Mouse (Mus musculus) embryo, embryonic 11 days (tissue): ENCODE results near the gene Mfsd6.
"Not testable (repeated sequence)": the region's sequence is repeated elsewhere in the genome, so short reads cannot be mapped to it uniquely, and the experiment has no call there.

ENCODE experiments used
- DNase-seq: peaks from one replicate; pipeline ENCODE4 v3.0.0-alpha.2; 2015

Gene Mfsd6

GRCm38 (mm10) chr1:52707030-52707429 lies 20.2 kb downstream of the Mfsd6 start:
- DNase-seq, result no peak

DNA sequence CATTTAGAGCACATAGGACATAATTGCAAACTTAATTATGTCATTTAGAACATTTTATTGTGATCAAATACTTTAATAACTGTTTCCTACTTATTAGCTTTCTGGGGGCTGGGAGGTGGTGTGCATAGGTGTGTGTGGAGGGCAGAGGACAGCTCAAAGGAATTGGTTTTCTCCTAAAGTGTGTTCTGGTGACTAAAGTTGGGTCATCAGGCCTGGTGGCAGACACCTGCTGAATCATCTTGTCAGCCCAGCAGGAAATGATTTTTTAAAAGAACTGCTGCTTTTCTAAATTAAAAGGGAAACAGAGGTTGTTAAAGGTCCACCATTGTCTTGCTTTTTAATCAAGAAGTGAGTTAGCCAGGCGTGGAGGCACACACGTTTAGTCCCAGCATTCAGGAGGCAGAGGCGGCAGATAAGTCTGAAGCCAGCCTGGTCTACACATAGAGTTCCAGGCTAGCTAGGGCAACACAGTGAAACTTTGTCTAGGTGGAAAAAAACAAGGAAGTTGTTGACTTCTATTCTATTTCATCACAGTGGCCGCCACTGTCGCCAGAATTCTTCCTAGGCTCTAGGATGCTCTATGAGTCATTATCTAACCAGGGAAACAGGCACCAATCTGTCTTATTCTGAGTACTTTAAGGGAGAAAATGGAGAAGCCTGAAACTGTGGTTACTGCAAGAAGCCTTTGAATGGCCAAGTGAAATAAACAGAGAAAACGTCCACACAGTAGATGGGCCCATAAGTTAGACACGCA lies 24.3 kb downstream of the Mfsd6 start:
- no peak for DNase-seq

GRCm38 (mm10) chr1:52701941-52702340 lies 25.3 kb downstream of the Mfsd6 start:
- no peak for DNase-seq

DNA sequence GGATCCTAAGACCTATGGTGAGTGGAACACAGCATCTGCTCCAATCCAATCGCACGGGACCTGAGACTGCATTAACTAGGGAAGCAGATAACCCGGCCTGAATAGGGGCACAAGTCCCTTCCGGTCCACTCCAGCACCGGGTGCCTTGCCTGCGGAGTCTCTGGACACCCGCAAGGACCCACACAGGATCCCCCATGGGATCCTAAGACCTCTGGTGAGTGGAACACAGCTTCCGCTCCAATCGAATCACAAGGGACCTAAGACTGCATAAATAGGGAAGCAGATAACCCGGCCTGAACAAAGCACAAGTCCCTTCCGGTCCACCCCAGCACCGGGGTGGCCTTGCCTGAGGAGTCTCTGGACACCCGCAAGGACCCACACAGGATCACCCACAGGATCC lies 32.8 kb downstream of the Mfsd6 start:
- not testable (repeated sequence) for DNase-seq

DNA sequence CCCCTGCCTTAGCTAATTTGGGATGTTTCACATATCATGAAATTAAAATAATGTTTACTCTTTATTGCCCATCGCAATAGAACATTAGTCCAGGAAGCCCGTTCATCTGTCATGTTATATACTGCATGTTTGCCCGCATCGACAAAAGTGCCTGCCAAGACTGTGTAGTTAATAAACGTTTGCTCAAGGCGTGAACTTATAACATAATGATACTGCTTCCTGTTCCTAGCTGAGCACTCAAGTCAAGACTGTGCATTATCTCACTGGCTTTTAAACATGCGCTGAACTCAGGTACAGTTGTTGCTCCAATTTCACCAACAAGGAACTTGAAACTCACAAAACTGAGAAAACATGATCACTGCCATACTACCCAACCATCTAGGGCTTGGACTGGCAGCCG lies 39.6 kb downstream of the Mfsd6 start:
- DNase-seq, result no peak

DNA sequence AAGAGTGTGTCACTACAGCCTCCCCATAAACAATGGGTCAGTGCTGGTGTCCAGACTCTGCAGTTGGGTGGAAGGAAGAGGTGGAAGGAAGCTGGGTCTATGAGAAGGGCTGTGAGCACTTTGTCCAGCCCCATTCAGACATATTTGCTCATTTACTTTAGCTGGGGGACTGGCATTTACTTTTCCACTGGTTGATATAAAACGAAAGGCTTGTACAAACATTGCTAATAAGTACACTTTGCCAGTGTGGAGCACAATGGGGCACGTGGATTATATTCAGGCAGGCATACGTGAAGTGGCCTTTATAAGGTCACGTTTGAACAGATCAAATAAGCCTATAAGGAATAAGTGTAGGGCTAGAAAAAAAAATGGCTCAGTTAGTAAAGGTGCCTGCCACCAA lies 43.7 kb downstream of the Mfsd6 start:
- no peak for DNase-seq

- no peak for DNase-seq
Measured at GRCm38 (mm10) chr1:52676621-52677020, 50.6 kb downstream of the Mfsd6 start.

DNA sequence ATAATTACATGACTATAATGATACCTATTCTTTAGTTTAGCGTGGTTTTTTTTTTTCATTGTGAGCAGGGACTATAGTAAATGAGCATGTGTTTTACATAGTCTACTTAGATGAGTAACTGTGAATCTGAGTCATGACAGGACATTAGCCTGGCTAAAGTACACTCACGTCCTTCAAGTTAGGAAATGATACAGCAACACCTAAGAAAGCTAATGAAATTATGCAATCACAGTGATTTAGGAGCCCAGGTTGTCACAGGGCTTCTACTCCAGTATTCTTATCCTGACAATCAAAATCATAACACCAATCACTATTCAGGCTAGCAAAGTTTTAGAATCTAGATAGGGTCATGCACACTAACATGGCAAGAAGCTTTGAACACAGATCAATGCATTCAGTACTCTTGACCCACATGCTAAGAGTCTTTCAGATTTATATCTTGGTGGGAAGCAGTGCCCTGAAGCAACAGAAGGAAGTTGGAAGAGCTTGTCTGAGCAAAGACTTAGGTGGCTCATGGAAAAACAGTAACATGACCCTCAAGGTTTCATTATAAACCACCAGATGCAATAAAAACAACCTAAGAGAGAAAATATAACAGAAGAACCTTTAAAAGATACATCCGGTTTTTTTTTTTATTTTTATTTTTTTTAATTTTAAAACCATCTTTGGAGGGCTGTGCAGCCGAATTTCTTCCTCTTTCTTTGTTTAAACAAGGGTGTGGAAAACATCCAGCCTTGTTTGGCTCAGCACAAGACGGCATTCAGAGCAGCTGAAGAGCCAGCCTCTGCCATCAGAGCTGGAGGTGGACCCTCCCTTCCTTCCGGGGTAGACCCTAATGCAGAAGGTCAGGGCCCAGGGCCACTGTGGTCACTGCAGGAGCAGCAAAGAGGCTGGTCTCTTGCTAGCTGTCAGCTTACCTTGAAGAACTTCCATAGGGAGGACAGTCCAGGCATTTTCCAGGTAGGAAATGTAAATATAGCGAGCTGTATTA lies 51.4 kb downstream of the Mfsd6 start:
- DNase-seq, result no peak

DNA sequence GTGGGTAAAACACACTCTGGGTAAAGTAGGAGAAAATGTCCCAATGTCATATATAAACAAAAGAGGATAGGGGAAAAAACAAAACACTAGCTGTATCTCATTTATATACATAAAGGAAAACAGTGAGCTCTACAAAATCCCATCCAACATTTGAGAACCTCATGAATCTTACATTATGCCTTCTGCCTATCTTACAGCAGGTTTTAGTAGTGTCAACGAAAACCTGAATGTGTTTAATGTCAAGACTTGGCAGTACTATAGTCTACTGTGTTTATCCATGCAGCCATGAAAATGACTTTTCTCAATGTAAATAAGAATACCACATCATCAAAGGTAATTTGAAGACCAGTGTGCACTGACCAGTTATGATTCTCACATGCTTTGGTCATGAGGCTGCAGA lies 57.3 kb downstream of the Mfsd6 start:
- DNase-seq, result no peak

DNA sequence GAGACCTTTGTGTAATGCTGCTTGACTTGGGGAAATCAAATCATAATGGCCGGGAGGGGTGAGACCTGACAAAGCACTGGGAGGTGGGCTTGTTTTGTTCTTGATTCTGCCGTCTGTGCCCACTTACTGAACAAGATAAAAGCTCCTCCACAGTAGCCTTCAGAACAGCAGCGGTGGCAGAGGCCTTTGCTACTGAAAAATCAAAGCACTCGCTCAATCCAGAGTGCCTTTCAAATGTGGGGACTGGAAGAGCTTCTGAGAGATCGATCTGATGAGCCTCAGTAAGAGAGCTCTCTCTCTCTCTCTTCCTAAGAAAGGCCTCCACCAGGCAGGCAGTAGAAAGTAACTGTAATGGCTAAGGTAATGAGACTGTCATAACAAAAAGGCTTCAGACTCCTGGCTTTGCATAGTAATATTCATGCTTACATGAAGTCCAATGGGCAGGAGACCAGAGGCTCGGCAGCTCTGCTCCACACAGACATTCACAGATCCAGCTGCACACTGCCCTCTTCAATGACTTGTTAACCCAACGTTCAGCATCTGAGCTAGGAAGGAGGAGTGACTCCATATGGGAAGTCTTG lies 58.4 kb downstream of the Mfsd6 start:
- DNase-seq, result no peak

DNA sequence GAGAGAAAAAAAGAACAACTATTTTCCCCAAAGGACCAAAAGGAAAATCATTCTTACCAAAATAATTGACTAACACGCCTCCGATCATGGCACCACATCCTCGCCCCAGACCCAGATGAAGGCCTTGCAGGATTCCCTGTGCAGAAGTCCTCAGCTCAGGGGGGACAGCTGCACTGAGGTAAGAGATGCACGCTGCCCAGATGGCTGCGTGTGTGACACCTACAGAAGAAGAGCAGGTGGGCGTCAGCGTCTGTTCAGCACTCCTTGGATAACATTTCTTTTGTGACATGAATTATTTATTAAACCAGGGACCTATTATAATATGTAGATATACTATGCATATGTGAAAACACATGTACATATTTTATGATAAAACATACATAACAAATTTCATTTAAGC lies 64.0 kb downstream of the Mfsd6 start:
- no peak for DNase-seq

DNA sequence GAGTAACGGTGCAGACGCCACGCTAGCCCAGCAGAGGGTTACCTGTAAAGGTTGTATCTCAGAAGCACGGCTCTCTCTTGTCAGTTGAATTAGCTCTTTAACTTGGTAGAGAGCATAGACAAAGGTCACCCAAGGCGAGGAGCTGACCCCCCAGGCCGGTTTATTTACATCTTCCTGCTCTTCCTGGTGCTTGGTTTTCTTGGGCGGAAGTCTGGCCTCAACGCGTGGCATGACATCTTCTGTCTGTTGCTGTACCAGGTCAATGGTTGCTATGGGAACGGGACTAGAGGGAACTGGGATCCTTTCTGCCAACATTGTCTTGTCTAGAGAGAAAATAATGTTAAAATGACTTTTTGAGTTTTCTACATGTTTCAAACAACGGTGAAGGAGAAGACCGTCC lies 66.5 kb downstream of the Mfsd6 start:
- no peak for DNase-seq

- DNase-seq, result no peak
Measured at GRCm38 (mm10) chr1:52660278-52660677, 67.0 kb downstream of the Mfsd6 start.

GRCm38 (mm10) chr1:52658160-52658559 lies 69.1 kb downstream of the Mfsd6 start:
- DNase-seq, result no peak

GRCm38 (mm10) chr1:52655153-52655552 lies 72.1 kb downstream of the Mfsd6 start:
- no peak for DNase-seq

GRCm38 (mm10) chr1:52653366-52653765 lies 73.9 kb downstream of the Mfsd6 start:
- DNase-seq, result no peak

DNA sequence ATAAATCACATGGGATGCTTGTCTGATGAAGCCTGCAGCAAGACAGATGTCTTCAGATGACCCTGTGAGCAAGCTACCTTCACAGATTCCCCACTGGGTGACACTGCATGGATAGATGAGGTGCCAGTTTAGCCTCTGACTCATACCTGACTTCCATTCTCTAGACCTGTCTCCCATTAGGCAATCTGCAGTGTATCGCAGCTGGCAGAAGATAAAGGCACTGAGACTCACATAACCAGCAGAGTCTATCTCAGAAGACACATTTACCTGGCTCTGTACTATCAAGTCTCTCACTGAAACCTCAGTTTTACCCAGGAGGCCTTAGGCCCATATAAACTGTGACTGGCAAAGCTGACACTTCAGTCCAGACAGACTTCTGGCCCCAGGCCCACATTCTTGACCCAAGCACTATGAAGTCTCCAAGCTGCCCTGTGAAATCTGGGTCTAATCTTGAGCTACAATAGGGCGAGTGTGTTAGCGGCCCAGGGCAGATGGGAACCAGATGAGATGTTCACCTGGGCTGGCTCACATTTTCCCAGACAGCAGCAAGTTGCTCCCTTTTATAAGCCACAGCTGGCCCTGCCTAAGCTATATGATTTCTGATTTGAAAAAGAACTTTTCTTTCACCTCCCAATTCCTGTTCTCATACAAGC lies 74.5 kb downstream of the Mfsd6 start:
- peak; percentile 70 for DNase-seq

GRCm38 (mm10) chr1:52650066-52650465 lies 77.2 kb downstream of the Mfsd6 start:
- no peak for DNase-seq

- peak; percentile 63 for DNase-seq
Measured at GRCm38 (mm10) chr1:52648153-52649027, 78.9 kb downstream of the Mfsd6 start.

DNA sequence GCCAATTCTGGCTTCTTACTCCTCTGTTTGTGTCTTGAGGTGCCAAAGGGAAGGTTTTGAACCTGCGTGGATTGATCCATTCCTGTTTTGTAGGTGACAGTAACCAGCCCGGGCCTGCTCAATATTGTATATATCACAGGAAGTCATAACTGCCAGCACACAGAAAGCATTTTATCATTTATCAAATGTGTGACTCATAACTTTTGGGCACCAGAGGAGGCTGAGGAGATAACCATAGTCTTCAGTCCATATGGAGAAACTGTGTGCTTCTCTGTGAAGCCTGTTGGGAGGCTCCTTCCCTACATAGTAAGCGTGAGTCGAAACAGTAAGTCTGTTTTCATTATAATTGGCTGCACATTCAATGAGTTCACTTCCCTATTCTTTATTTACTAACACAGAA lies 86.5 kb downstream of the Mfsd6 start:
- no peak for DNase-seq

GRCm38 (mm10) chr1:52640266-52640665 lies 87.0 kb downstream of the Mfsd6 start:
- DNase-seq, result no peak

DNA sequence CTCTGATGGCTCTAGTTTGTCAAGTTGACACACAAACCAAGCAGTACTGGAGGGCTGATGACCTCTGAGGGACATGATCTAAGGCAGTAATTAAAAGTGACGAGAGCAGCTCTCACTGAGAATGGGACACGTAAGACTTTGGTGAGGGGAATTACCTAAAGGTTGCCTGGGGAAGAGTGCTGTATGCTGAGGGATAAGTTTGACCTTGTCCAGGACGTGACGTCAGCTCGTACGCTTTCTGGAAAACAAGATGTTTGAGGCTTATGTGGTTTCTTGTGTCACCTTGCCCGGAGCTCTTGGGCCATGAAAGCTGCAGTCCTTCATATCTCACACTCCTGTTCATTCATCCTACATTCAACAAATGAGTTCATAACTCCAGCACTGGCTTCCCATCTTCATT lies 88.2 kb downstream of the Mfsd6 start:
- DNase-seq, result no peak
